Mouse (Mus musculus) embryonic facial prominence, embryonic 10.5 days (tissue): Measurements from ENCODE around the gene Mns1. TPM values are rescaled to one million over a fixed set of nuclear protein-coding genes. Genes with fewer than 3 reads are reported as not detected.
A peak's percentile ranks its signal among the peaks of the same experiment; 100 is the strongest.
"Not testable (repeated sequence)": the region's sequence is repeated elsewhere in the genome, so short reads cannot be mapped to it uniquely, and the experiment has no call there.

Experiments
- DNase-seq: peaks from one replicate; pipeline ENCODE4 v3.0.0-alpha.2; 2017; ENCODE audit warnings: low spot score
- H3K27ac ChIP-seq: fragments of 300-500 bp; sonication (generic); replicated peaks from 2 replicates; pipeline ENCODE4 v1.5.1; 2016; ENCODE audit warnings: mild to moderate bottlenecking
- H3K27me3 ChIP-seq: fragments of 300-500 bp; sonication (generic); replicated peaks from 2 replicates; pipeline ENCODE4 v1.6.1; 2016; ENCODE audit warnings: low read depth, mild to moderate bottlenecking; ENCODE audit not compliant: poor library complexity, severe bottlenecking
- H3K36me3 ChIP-seq: fragments of 300-500 bp; sonication (generic); replicated peaks from 2 replicates; pipeline ENCODE4 v1.6.1; 2016; ENCODE audit warnings: mild to moderate bottlenecking, moderate library complexity
- H3K4me1 ChIP-seq: fragments of 300-500 bp; sonication (generic); 2 replicates; pipeline ENCODE4 v1.6.1; 2016
- H3K4me3 ChIP-seq: fragments of 300-500 bp; sonication (generic); 2 replicates; pipeline ENCODE4 v1.5.1; 2016; ENCODE audit warnings: mild to moderate bottlenecking, moderate library complexity
- H3K9me3 ChIP-seq: fragments of 300-500 bp; sonication (generic); 2 replicates; pipeline ENCODE4 v1.6.1; 2016; ENCODE audit warnings: mild to moderate bottlenecking
- WGBS: fragments of 180-500 bp; shearing (Covaris S2); methylation state at CpG from one replicate; pipeline ENCODE4 v1.1.7; 2016; 5-methylcytosine and 5-hydroxymethylcytosine counted together
- polyA plus RNA-seq: library from polyadenylated mRNA; unstranded; fragments of >200 nt; fragmentation: Nextera tagmentation; extraction: Ambion mirVana; gene quantifications from 2 replicates; pipeline ENCODE4 v1.2.1, GENCODE M21; 2016

The Mns1 gene
- 59.8 and 62.4 TPM in 2 replicates for polyA plus RNA-seq

GRCm38 (mm10) chr9:72437822-72438701, at the start of gene Mns1:
Gene Mns1, plus strand, starts transcription at chr9:72438011.
- peak; percentile 97 for DNase-seq
- Histone ChIP-seq H3K9me3 (no peaks in the 10 kb centered on the region), H3K27ac (peak within 1 kb of the TSS; percentile 90), H3K4me3 (peak within 1 kb of the TSS; percentile 76), H3K4me1 (peaks cover 24% of the 10 kb centered on the region), H3K36me3 (peaks cover 28% of the 10 kb centered on the region), H3K27me3 (no peaks in the 10 kb centered on the region)
- WGBS = 2% methylated on average over 43 of the region's 43 CpGs

DNA sequence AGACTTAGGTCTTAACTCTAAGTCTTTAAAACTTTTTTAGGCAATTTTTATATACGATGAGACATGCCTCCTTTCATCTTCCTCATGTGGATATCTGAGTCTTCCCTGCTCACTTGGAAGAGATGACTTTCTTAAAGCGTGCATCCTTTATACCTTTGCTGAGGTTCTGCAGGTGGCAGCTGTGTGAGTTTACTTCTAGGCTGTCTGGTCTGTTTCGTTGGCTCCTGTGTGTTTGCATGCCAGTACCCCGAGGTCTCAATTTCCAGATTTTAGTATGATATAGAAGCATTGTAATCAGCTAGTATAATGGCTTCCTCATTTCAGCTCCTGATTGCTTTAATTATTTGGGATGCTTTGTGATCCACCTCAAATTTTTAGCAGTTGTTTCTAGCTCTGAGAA, 48.9 kb upstream of the Mns1 start:
- H3K27me3 ChIP-seq = no peaks in the 10 kb centered on the region
- WGBS = 89% methylated on average over 4 of the region's 4 CpGs
- no peak for DNase-seq
- no peaks in the 10 kb centered on the region for H3K36me3 ChIP-seq
- H3K9me3 ChIP-seq = no peaks in the 10 kb centered on the region
- H3K4me3 ChIP-seq = no peak overlapping the region
- H3K4me1 ChIP-seq = peaks cover 9% of the 10 kb centered on the region; the same call in 1 of the 2 replicates
- H3K27ac ChIP-seq = no peak overlapping the region

- 76% methylated on average over 14 of the region's 14 CpGs for WGBS
- H3K36me3 ChIP-seq = no peaks in the 10 kb centered on the region
- H3K4me3 ChIP-seq = no peak overlapping the region
- peaks cover 9% of the 10 kb centered on the region; the same call in 1 of the 2 replicates for H3K4me1 ChIP-seq
- no peak overlapping the region for H3K27ac ChIP-seq
- no peaks in the 10 kb centered on the region for H3K9me3 ChIP-seq
- DNase-seq = no peak
- H3K27me3 ChIP-seq = no peaks in the 10 kb centered on the region
Observed at GRCm38 (mm10) chr9:72389431-72390002, 48.3 kb upstream of the Mns1 start.

- Histone ChIP-seq H3K9me3 (no peaks in the 10 kb centered on the region), H3K4me3 (no peak overlapping the region), H3K4me1 (peaks cover 9% of the 10 kb centered on the region; the same call in 1 of the 2 replicates), H3K27me3 (no peaks in the 10 kb centered on the region), H3K27ac (no peak overlapping the region), H3K36me3 (no peaks in the 10 kb centered on the region)
- 92% methylated on average over 12 of the region's 12 CpGs for WGBS
- no peak for DNase-seq
Observed at GRCm38 (mm10) chr9:72390321-72391077, 47.3 kb upstream of the Mns1 start.

- Histone ChIP-seq H3K27ac (no peak overlapping the region), H3K9me3 (no peaks in the 10 kb centered on the region), H3K4me1 (peaks cover 9% of the 10 kb centered on the region; the same call in 1 of the 2 replicates), H3K4me3 (no peak overlapping the region), H3K27me3 (no peaks in the 10 kb centered on the region), H3K36me3 (no peaks in the 10 kb centered on the region)
- 77% methylated on average over 7 of the region's 7 CpGs for WGBS
- no peak for DNase-seq
Observed at GRCm38 (mm10) chr9:72392686-72393085, 45.1 kb upstream of the Mns1 start.

- H3K27me3 ChIP-seq = no peaks in the 10 kb centered on the region
- WGBS = 87% methylated on average over 15 of the region's 15 CpGs
- no peak for DNase-seq
Observed at GRCm38 (mm10) chr9:72393238-72393637, 44.6 kb upstream of the Mns1 start.

GRCm38 (mm10) chr9:72393869-72394341, 43.9 kb upstream of the Mns1 start:
- H3K27me3 ChIP-seq = no peaks in the 10 kb centered on the region
- H3K9me3 ChIP-seq = no peaks in the 10 kb centered on the region
- H3K36me3 ChIP-seq = no peaks in the 10 kb centered on the region
- H3K4me3 ChIP-seq = no peak overlapping the region
- no peak for DNase-seq
- H3K27ac ChIP-seq = no peak overlapping the region
- H3K4me1 ChIP-seq = peaks cover 9% of the 10 kb centered on the region; the same call in 1 of the 2 replicates
- 73% methylated on average over 8 of the region's 8 CpGs for WGBS

More at GRCm38 (mm10) chr9:72393238-72393637, 44.6 kb upstream of the Mns1 start:
- Histone ChIP-seq H3K27ac (no peak overlapping the region), H3K4me1 (peaks cover 9% of the 10 kb centered on the region; the same call in 1 of the 2 replicates), H3K4me3 (no peak overlapping the region), H3K36me3 (no peaks in the 10 kb centered on the region), H3K9me3 (no peaks in the 10 kb centered on the region)

DNA sequence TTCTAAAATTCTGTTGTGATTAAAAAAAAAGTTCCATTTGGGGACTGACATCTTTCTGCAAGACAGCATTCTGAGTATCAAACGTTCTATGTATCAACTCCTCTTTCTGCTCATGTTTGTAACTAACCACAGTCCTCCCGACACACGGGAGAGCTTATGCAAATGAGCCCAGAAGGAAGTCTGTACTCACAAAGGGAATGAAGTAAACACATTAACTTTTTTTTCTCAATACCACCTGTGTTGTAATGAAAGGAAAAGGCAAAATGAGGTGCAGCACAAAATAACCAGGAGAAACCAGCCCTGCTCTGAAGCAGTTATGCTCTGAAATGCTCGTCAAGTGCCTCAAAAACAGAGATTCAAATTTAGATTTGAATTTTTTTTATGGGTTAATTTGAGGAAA, 37.7 kb upstream of the Mns1 start:
- Histone ChIP-seq H3K27ac (no peak overlapping the region), H3K4me1 (no peaks in the 10 kb centered on the region), H3K9me3 (no peaks in the 10 kb centered on the region), H3K27me3 (no peaks in the 10 kb centered on the region), H3K36me3 (no peaks in the 10 kb centered on the region), H3K4me3 (no peak overlapping the region)
- no peak for DNase-seq
- WGBS = 50% methylated on average over 4 of the region's 4 CpGs

DNA sequence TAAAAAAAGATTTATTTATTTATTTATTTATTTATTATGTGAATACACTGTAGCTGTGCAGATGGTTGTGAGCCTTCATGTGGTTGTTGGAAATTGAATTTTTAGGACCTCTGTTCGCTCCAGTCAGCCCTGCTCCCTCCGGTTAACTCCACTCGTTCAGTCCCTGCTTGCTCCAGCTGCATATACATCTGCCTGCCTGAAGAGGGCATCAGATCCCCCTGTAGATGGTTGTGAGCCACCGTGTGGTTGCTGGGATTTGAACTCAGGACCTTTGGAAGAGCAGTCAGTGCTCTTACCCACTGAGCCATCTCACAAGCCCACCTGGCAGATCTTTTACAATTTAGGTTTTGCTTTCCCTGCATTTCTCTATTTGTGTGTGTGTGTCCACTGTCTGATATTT, 36.0 kb upstream of the Mns1 start:
- DNase-seq, H3K27me3 ChIP-seq, H3K27ac ChIP-seq, H3K36me3 ChIP-seq, H3K4me1 ChIP-seq, H3K4me3 ChIP-seq, H3K9me3 ChIP-seq: not testable (repeated sequence)
- WGBS = 79% methylated on average over 4 of the region's 4 CpGs

- peaks cover 4% of the 10 kb centered on the region for H3K4me1 ChIP-seq
- no peaks in the 10 kb centered on the region for H3K27me3 ChIP-seq
- no peak overlapping the region for H3K27ac ChIP-seq
- WGBS = 79% methylated on average over 6 of the region's 6 CpGs
- H3K36me3 ChIP-seq = no peaks in the 10 kb centered on the region
- no peak for DNase-seq
- no peaks in the 10 kb centered on the region for H3K9me3 ChIP-seq
- H3K4me3 ChIP-seq = no peak overlapping the region
Observed at GRCm38 (mm10) chr9:72403421-72403820, 34.4 kb upstream of the Mns1 start.

- Histone ChIP-seq H3K27me3 (0 out of 2 replicates have a peak, but pooled peaks cover 4% of the 10 kb centered on the region), H3K4me1 (peaks cover 6% of the 10 kb centered on the region), H3K36me3 (no peaks in the 10 kb centered on the region), H3K9me3 (no peaks in the 10 kb centered on the region), H3K4me3 (no peak overlapping the region), H3K27ac (no peak overlapping the region)
- WGBS = 88% methylated on average over 8 of the region's 8 CpGs
- no peak for DNase-seq
Observed at GRCm38 (mm10) chr9:72404446-72404845, 33.4 kb upstream of the Mns1 start.

- Histone ChIP-seq H3K9me3 (no peaks in the 10 kb centered on the region), H3K27me3 (peaks cover 7% of the 10 kb centered on the region; the same call in 1 of the 2 replicates), H3K27ac (no peak overlapping the region), H3K36me3 (no peaks in the 10 kb centered on the region), H3K4me3 (no peak overlapping the region), H3K4me1 (peaks cover 7% of the 10 kb centered on the region)
- no peak for DNase-seq
- WGBS = 67% methylated on average over 3 of the region's 3 CpGs
Observed at GRCm38 (mm10) chr9:72404934-72405333, 32.9 kb upstream of the Mns1 start.
